Mouse (Mus musculus): ENCODE data around the gene Mid2.
"Not testable (repeated sequence)": the region's sequence is repeated elsewhere in the genome, so short reads cannot be mapped to it uniquely, and the experiment has no call there.

Gene Mid2

DNA sequence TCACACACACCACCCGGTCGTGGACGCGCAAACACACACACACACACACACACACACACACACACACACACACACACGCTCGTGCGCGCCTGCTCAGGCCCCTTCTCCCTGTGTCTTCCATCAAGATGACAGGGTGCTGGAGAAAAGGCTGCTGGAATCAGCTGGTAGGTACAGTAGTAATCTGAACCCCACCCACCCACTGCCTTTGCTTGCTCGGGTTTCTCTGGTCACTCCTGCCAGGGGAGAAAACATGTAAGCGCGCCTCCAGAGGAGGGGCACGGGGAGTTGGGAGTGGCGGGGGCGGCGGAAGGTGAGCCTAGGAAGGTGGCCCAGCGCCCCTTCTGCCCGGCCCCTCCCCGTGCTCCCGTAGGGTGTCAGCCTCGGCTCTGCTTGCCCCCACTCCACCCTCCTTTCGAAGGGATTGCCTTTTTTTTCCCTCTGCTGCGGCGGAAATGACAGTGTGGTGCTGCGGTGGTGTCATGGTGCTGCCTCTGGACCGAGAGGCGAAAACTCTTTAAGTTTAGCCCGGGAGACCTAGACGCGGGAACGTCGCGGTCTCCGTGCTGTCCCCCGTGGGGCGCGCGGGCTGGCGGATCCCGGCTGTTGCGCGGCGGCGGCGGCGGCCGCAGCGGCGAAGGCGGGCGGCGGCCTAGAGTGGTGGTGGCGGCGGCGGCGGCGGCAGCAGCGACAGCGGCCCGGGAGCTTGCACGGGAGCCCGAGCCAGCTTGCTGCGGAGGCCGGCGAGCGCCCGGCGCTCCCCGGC lies at the start of gene Mid2:
Gene Mid2 (plus strand): TSS at position 121 of the 763 bp plus-strand sequence.
- peak; percentile 39 for DNase-seq (ENCODE audit: low read depth, low spot score)

DNA sequence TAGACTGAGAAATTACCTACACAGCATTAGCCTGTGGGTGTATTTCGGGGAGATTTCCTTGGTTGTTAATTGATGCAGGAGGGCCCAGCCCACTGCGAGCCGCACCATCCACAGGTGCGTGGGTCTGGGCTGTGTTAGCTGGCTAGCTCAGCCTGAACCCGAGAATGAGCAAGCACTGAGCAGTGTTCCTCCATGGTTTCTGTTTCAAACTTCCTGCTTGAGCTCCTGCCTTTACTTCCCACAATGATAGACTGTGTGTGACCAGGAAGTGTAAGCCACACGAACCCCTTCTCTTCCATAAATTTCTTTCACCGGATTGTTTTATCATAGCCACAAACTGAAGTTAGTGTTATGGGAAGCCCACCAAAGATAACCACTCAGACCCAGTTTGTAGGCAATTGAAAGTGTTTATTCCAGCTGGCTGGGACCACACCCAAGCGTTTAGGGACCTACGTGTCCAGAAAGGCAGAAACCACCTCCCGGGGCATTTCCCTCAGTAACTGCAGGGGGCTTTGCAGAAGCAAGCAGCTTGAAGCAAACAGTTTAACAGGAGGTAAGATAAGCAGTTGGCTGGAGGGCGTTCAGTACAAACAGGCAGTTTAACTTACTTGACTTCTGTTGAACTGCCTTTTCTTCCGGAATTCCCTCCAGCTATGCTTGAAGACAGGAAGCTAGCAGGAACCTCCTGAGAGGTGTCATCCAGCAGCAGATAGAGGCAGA lies 39.4 kb upstream of the Mid2 start:
- no peak for DNase-seq (ENCODE audit: low read depth, low spot score)

DNA sequence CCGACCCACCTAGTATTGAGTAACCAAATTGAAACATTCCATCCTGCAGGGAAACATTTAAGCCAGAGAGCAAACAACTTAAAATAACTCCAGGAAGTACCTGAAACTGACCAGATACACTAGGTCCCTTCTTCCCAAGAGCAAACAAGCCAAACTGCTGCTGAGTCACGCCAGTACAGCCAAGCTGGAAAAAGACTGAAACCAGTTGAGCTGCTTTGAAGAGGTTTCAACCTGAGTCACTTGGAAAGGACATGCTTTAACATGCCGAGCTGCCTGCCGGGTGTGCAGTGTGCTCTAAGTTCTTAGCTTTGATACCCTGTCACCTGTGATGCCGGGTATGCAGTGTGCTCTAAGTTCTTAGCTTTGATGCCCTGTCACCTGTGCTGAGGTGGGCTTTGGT lies 26.4 kb upstream of the Mid2 start:
- no peak for DNase-seq (ENCODE audit: low read depth, low spot score)

DNA sequence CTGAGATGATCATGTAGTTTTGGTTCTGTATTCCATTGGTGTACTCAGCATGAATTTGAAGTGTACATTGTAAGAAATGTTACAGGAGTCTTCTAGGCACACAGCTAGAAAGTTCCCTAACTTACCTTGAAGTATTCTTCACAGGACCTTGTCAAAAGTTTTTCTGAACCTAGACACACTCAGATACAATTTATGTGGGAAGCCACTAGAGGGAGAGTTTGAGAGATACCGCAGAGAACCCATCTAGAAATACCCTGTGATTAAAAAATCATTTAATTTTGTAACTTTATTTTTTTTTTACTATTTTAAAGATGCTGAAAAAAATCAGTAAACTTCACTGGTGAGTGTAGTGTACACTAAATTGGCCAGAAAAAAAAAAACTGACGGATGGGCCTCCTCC lies 24.8 kb upstream of the Mid2 start:
- DNase-seq (ENCODE audit: low read depth, low spot score): no peak

DNA sequence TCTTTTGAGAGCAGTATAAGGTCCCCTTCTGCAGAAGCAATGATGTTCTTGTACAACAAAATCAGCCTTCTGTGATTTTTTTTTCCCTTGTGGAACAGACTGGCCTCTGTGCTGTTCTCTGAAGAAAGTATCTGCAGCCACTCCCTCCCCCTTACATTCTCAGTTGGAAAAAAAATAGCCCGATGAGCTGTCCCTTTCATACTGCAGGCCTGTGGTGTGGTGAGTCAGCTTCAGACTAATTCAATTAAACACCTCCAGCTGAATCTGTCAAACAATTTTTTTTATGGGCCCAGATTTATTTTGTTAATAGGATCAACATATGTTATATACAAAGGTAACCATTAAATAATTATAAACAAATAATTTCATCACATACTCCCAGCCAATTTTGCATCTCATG lies 3.7 kb upstream of the Mid2 start:
- no peak for DNase-seq (ENCODE audit: low read depth, low spot score)

DNA sequence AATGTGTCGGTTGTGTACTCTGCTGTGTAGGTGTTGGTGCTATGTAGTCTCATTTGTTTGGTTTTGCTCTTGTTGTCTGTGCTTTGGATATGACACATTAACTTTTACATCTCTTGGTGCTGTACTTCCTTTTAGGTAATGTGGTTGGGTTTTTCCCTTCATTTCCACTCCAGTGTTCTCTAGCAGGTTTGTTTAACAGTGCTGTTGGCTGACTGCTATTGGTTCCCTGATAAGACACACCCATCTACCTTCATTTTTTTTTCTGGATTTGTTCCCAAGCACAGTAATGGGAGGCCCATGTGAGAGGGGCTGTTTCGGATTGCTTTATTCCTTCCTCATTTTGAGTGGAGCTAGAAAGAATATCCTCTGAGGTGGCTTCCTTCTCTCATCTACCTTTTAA lies 883 bp upstream of the Mid2 start:
- no peak for DNase-seq (ENCODE audit: low read depth, low spot score)

DNA sequence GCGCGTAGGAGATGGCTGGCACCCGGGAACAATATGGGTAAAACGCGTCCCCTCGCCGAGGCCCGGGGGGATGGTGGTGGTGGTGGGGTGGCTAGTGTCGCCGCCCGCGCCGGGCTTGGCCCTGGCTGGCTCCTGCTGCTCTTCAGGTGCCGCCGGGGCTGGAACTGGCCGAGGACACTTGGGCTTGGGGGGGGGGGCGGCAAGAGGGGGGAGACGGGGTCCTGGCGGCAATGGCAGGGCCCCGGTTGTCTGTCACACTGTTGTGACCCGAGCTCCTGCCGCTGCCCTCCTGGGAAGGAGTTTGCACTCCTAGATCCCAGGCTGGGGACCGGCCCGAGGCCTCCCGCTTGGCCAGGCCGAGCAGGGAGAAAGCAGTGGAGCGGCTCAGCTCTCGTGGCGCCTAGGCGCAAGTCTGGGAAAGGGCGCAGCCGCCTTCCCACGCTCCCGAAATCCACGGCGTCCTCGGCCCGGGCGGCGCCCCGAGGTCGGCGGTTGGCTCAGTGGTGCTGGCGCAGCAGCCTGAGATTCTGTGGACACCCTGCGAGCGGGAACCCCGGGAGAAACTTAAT lies 927 bp downstream of the Mid2 start:
- peak; percentile 10 for DNase-seq (ENCODE audit: low read depth, low spot score)

DNA sequence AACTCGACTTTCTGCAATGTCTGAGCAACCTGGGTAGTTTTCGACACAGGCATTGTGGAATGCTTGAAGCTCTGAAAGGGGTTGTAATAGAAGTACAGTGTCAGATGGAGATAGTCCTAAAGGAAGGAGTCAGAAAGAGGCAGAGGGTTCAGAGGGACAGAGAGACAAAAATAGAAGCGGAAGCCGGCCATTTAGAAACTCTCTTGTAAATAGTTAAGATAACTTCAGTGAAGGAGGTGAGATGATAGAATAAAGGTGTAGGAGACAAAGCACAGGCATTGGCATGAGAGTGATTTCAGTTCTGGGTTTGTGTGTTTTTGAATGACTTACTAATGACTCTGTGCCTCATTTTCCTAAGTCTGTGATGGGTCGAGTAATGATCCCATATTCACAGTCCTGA lies 11.0 kb downstream of the Mid2 start:
- no peak for DNase-seq (ENCODE audit: low read depth, low spot score)

DNA sequence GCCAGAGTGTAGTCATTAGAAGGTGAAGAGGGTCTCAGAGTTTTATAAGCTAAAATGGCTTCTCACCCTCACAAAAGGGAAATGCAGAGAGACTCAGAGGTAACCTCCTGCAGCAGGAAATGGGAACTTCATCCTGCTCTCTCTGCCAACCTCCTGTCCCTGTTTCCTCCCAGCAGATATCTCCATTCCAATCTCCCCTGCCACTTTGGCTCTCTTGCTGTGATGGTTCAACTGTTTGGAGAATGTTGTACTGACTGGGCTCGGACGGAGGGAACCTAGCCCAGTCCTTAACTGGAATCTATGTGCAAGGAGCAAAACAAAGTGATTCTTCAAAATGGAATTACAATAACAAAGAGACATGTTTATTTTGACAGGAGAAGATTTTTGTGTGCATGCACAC lies 23.9 kb downstream of the Mid2 start:
- no peak for DNase-seq (ENCODE audit: low read depth, low spot score)

DNA sequence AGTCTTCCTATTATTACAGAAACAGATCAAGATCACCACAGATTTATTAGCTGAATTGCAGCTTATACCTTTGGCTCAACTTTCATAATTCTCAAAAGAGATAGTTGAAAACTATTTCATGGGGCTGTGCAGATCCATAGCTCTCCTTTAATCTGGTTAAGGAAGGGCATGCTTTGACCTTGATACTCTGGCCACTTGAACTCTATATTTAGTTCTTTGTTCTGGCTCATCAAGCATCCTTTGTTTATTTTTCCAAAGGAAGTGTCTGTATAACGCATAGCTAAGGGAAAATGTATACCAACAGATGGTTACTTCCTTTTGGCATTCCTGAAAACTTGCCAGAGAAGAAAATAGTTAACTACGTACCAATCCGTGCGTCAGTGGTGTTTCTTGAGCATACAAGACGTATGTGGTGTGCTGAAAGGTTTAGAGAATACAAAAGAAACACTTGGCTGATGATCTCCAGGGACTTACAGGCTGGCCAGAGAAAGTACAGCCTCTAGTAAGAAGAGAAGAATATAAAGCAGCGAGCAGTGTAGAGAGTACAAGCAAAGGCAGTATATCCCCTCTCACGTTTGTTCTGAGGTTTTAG lies 33.6 kb downstream of the Mid2 start:
- not testable (repeated sequence) for DNase-seq (ENCODE audit: low read depth, low spot score)

DNA sequence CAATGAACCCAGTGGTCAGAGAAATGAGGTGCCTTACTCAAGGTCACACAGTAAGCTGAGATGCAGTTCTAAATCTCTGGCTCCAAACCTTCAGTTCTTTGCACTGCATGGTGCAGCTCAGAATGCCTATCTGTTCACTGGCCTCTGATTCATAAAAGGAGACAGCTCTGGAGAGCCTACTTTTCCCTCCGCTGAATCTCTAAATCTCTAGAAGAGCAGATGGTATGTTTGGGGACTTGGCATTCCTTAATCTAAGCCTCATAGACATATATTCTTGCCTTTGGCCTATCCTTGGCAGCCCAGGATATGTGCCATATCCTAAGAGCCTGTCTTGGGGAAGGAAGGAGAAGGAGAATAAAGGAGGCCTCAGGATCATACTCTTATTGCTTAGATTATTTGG lies 38.8 kb downstream of the Mid2 start:
- DNase-seq (ENCODE audit: low read depth, low spot score): no peak

DNA sequence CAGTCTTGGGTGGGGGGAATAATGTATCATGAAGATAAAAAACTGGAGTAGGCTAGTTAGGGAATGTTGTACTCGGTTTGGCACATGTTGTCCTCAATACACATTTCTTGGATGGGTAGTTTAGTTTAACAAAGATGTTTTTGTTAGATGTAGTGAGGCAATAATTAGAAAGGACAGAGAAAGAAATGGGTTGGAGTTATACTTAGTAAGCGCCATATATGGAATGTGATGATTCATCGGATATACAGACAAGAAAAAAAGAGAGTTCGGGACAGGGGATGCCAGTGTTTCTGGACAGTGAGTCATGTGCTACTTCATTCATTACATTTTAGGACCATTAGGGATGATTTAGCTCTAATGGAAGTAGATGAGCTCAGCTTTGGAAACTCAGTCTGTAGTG lies 41.7 kb downstream of the Mid2 start:
- DNase-seq (ENCODE audit: low read depth, low spot score): no peak

DNA sequence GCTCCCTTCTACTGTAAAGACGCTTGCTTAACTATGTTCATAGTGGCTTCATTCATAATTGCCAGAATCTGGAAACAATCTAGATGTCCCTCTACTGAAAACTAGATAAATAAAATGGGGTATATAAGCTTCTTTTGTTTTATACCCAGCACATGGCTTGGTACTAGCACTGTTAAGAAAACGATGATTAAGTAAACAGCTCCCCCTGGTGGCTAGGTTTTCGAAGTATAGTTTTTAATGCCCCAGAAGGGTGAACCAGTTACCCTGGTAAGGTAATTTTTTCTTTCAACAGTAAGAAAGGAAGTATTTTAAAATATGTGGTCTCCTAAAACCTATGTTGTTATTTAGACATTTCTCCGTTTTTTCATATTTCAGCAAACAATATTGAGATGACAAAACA lies 58.0 kb downstream of the Mid2 start:
- DNase-seq (ENCODE audit: low read depth, low spot score): peak; percentile 13

DNA sequence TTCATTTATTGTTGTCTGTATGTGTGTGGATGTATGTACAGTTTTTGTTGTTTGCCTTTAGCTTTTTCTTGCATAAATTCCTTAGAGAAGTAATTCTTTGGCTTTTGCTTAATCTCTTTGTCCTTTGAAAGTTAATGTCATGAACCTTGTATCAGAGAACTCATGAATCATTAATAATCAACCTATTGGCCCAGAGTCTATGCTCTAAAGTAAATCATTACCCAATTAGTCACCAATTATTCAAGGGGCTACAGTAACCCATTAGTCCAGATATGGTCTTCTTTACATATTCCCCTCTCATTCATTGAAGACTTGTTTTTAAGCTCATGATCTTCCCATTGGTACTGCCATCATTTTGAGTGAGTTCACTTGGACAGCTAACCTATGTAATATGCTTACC lies 74.6 kb downstream of the Mid2 start:
- DNase-seq (ENCODE audit: low read depth, low spot score): no peak

DNA sequence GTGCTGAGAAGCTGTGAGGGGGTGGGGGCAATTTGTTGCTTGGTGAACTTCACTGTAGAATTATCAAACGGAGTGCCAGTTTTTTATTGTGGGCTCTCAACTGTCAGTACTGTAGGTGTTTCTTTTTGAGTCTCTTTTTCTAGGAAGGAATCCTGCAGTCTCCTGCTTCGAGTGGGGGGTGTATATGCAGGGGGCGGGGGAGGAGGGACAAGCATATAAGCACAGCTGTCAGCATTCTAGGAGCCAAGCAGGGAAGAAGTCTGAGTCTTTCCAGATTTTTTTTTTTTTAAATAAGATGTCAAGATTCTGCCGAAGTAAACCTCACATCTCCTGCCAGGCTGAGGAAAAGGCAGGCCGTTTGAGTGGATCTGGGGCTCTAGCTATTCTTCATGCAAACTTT lies 78.8 kb downstream of the Mid2 start:
- no peak for DNase-seq (ENCODE audit: low read depth, low spot score)

DNA sequence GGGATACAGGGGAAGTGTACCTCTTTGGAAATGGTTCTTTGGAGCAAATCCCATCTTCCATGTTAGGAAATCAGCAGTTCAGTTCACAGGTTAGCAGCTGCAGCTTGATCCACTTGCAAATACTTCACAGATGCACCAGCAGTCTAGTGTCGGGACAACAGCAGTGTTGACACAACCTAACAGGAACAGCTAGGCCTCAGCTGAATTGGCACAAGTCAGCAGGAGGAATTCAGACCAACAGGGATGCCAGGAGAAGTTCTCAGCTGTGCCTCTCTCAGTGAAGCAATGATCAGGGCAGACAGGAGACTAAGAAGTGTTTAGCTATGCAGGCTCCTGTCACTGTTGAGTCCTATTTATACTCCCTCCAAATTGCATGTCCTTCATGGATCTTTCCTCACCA lies 105.4 kb downstream of the Mid2 start:
- DNase-seq (ENCODE audit: low read depth, low spot score): no peak

DNA sequence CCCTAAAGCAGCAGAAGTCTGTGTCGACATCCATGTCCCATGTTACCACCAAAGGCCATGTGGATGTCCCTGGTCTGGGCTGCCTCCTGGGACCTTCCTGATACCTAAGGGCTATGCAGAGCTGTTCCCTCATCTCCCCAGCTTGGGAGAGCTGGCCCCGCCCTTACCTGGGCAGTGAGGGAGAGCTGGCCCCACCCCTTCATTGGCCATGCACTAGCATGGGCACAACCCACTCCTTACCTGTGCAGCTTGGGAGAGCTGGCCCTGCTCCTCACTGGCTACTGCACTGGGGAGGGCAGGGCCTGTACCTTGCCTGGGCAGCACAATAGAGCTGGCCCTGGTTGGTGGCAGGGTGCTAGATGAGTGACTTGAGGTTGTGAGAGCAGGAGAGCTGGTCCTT lies 140.9 kb downstream of the Mid2 start:
- no peak for DNase-seq (ENCODE audit: low read depth, low spot score)

DNA sequence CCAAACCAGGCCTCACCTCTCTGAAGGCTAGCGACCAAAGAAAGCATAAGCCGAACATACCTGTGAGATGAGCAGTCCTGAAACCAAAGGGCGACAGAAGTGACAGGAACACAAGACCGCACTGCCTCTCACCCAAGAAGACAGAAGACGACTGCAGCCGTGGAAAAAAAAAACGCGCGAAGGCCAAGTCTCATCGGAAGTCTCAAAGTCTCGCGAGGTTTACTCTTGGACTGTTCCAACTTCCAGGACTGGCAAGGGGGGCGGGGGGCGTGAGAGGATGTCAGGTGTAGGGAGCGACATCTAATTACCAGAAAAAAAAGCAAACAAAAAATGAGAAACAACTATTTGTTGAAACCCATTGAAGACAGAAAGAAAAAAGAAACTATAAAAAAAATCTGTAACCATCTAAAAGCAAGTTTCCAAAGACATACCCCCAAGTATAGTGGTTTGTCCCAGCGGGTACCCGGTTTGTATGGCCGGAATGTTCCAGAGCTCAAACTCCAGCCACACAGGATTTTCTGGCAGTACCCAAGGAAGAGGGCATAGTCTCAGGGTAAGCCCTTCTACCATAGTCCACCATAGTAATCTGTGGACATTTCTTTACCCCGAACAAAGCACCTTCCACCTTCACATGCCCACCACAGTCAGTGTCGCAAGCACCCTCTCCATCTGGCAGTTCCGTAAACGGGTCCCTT lies 149.1 kb downstream of the Mid2 start, which contains the start of gene Tex13b:
Gene Tex13b (minus strand): TSS at position 122 of the 695 bp plus-strand sequence.
- no peak for DNase-seq (ENCODE audit: low read depth, low spot score)

Data from mesoderm, embryonic 11.5 days (tissue).